Mouse (Mus musculus): Measurements from ENCODE around the gene Usp39.

Gene Usp39

DNA sequence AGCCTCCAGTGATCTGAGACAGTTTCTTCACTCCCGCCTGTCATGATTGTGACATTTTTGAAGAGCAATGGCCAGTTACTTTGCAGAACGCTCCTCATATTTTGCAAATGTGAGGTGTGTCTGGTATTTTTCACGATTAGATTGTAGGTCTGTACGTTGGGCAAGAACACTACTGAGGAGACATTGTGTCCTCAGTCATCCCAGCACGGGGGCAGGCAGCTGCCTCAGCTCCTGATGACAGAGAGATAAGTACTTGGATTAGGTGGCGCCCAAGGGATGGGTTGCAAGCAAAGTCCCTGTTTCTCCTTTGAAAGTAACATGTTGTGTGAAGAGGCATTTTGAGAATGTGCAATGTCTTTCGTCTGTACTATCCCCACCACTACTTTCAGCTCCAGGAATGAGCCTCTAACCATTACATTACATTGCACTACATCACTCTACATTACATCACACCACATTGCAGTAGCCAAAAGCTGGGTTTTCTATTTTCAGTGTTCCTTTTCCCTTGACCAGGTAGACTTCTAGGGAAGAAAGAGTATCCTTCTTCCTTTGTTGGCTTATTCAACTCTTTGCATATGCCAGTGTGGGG lies 64.5 kb downstream of the Usp39 start:
- Histone ChIP-seq H3K4me1 (replicated peaks; ENCODE audit: low read depth, low read length) (no peaks in the 10 kb centered on the region), H3K9me3 (ENCODE audit: low read length) (no peaks in the 10 kb centered on the region), H3K36me3 (ENCODE audit: insufficient read depth, low read length) (no peaks in the 10 kb centered on the region), H3K4me3 (replicated peaks; ENCODE audit: low read length) (no peak overlapping the region), H3K27me3 (ENCODE audit: insufficient read depth, low read length) (peaks cover 4% of the 10 kb centered on the region; the same call in 1 of the 2 replicates)
- TF ChIP-seq NANOG (IDR thresholded peaks at IDR 0.05; ENCODE audit: borderline replicate concordance, low read length): no peak
- no peak for TF ChIP-seq CTCF (conservative IDR thresholded peaks at IDR 0.05; ENCODE audit: low read length)
- no peak for TF ChIP-seq POU5F1 (IDR thresholded peaks at IDR 0.05; ENCODE audit: borderline replicate concordance, low read length)

DNA sequence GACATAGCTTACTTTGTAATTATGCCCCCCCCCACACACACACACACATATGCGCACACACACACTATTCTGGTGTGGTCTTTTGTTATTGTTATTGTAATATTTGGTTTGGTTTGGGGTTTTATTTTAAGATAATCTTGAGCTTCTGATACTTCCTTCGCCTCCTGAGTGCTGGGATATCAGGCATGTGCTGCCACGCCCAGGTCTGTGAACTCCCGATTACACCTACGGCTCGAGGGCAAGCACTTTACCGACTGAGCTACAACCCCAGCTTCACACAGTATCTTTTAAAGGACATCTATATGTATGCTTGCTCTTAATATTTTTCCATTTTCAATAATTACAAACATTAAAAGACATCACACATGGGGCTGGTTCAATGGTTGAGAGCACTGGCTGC lies 65.5 kb downstream of the Usp39 start:
- Histone ChIP-seq H3K36me3 (ENCODE audit: insufficient read depth, low read length) (no peaks in the 10 kb centered on the region), H3K9me3 (ENCODE audit: low read length) (no peaks in the 10 kb centered on the region), H3K4me1 (replicated peaks; ENCODE audit: low read depth, low read length) (no peaks in the 10 kb centered on the region), H3K4me3 (replicated peaks; ENCODE audit: low read length) (no peak overlapping the region), H3K27me3 (ENCODE audit: insufficient read depth, low read length) (peaks cover 4% of the 10 kb centered on the region; the same call in 1 of the 2 replicates)
- TF ChIP-seq POU5F1 (IDR thresholded peaks at IDR 0.05; ENCODE audit: borderline replicate concordance, low read length) (no peak), NANOG (IDR thresholded peaks at IDR 0.05; ENCODE audit: borderline replicate concordance, low read length) (no peak), CTCF (conservative IDR thresholded peaks at IDR 0.05; ENCODE audit: low read length) (no peak)

DNA sequence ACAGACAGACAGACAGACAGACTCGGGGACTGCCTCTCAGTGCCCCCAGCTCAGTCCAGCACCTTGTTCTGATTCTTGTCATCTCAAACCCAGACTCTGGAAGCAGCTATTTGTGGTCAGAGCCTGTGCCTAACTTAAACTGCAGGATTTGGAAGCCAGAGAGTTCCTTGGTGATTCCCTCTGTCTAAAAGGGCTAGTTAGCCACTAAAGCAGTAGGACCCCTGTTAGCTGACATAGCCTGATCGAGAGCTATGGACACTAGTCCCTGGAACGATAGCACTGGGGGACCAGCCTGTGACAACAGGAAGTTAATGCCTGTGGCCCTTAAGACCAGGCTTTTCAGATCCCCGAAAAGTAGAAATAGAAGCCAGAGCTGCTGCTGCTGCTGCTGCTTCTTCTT lies 66.1 kb downstream of the Usp39 start:
- Histone ChIP-seq H3K36me3 (ENCODE audit: insufficient read depth, low read length) (no peaks in the 10 kb centered on the region), H3K4me1 (replicated peaks; ENCODE audit: low read depth, low read length) (no peaks in the 10 kb centered on the region), H3K27me3 (ENCODE audit: insufficient read depth, low read length) (peaks cover 4% of the 10 kb centered on the region; the same call in 1 of the 2 replicates), H3K4me3 (replicated peaks; ENCODE audit: low read length) (no peak overlapping the region), H3K9me3 (ENCODE audit: low read length) (no peaks in the 10 kb centered on the region)
- TF ChIP-seq CTCF (conservative IDR thresholded peaks at IDR 0.05; ENCODE audit: low read length) (no peak), NANOG (IDR thresholded peaks at IDR 0.05; ENCODE audit: borderline replicate concordance, low read length) (no peak), POU5F1 (IDR thresholded peaks at IDR 0.05; ENCODE audit: borderline replicate concordance, low read length) (no peak)

DNA sequence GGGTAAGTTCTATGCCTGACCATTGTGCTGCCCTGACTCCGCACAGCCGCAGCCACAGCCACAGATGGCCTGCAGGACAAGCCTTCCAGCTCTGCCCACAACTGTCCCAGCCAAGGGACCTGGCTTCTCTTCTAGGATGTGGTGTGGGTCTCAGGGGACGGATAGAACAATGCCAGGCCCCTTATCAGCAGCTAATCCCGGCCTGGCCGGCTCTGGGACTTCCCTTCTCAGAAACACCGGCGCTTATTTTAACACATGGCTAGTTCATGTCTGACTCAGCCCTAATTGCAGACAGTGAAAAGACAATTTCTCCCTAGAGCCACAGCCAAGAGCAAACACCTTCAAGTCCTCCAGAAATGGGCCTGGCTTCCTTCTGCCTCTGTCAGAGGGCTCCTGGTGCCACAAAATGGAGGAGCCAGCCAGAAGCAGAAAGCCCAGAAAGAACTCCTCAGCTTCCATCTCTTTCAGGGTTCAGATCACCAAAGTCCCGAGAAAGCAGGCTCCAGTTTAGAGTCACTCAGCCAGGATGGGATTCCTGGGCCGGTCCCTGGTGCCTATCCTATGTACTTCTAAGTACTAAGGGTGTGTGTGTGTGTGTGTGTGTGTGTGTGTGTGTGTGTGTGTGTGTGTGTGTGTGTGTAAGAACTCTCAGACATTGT lies 67.3 kb downstream of the Usp39 start:
- no peaks in the 10 kb centered on the region for H3K36me3 ChIP-seq (ENCODE audit: insufficient read depth, low read length)
- no peak for TF ChIP-seq POU5F1 (IDR thresholded peaks at IDR 0.05; ENCODE audit: borderline replicate concordance, low read length)
- no peak for TF ChIP-seq NANOG (IDR thresholded peaks at IDR 0.05; ENCODE audit: borderline replicate concordance, low read length)
- TF ChIP-seq CTCF (conservative IDR thresholded peaks at IDR 0.05; ENCODE audit: low read length): no peak

DNA sequence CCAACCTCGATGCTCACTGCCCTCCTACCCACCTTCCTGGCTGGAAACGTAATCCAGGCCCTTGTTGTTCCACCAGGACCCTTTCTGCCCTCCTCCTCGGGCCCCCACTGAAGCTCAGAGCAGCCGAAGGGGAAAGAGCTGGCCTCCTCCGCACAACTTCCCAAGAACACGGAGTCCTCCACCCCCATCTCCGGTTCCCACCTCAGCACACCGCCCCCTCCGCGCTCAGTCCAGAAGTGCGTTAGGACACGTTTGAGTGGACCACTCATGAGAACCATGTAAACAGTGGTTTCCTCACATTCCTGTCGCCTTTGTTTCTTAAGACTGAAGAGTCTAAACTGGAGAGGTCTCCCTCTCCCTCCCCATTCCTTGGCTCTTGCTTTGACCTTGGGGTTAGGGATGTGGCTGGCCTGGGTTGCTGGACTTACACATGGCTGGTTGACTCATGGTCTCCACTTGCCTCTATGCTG lies 68.0 kb downstream of the Usp39 start:
- H3K27me3 ChIP-seq (ENCODE audit: insufficient read depth, low read length): peaks cover 9% of the 10 kb centered on the region; the same call in 1 of the 2 replicates
- H3K36me3 ChIP-seq (ENCODE audit: insufficient read depth, low read length): no peaks in the 10 kb centered on the region
- no peak overlapping the region for H3K4me3 ChIP-seq (replicated peaks; ENCODE audit: low read length)
- no peaks in the 10 kb centered on the region for H3K9me3 ChIP-seq (ENCODE audit: low read length)
- TF ChIP-seq NANOG (IDR thresholded peaks at IDR 0.05; ENCODE audit: borderline replicate concordance, low read length): no peak
- no peak for TF ChIP-seq CTCF (conservative IDR thresholded peaks at IDR 0.05; ENCODE audit: low read length)
- TF ChIP-seq POU5F1 (IDR thresholded peaks at IDR 0.05; ENCODE audit: borderline replicate concordance, low read length): no peak
- H3K4me1 ChIP-seq (replicated peaks; ENCODE audit: low read depth, low read length): peaks cover 6% of the 10 kb centered on the region

More for the DNA sequence above, 67.3 kb downstream of the Usp39 start:
- Histone ChIP-seq H3K4me1 (replicated peaks; ENCODE audit: low read depth, low read length) (peaks cover 6% of the 10 kb centered on the region), H3K4me3 (replicated peaks; ENCODE audit: low read length) (no peak overlapping the region), H3K9me3 (ENCODE audit: low read length) (no peaks in the 10 kb centered on the region), H3K27me3 (ENCODE audit: insufficient read depth, low read length) (peaks cover 5% of the 10 kb centered on the region; the same call in 1 of the 2 replicates)

DNA sequence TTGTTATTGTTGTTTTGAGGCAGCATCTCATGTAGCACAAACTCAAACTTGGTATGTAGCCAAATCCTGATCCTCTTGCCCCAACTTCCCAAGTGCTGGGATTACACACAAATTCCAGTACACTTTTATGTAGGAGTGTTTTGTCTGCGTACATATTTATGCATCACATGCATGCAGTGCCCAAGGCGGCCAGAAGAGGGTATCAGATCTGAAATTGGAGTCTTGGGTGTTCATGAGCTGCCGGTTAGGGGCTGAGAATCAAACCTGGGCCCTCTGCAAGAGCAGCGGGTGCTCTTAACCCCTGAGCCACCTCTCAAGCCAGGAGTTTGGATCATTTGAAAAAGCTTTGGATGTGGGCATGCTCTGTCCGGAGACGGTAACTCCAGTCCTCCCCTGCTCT lies 68.8 kb downstream of the Usp39 start:
- TF ChIP-seq POU5F1 (IDR thresholded peaks at IDR 0.05; ENCODE audit: borderline replicate concordance, low read length) (no peak), CTCF (conservative IDR thresholded peaks at IDR 0.05; ENCODE audit: low read length) (peak; percentile 53)
- H3K4me1 ChIP-seq (replicated peaks; ENCODE audit: low read depth, low read length): peaks cover 6% of the 10 kb centered on the region
- peaks cover 9% of the 10 kb centered on the region; the same call in 1 of the 2 replicates for H3K27me3 ChIP-seq (ENCODE audit: insufficient read depth, low read length)

DNA sequence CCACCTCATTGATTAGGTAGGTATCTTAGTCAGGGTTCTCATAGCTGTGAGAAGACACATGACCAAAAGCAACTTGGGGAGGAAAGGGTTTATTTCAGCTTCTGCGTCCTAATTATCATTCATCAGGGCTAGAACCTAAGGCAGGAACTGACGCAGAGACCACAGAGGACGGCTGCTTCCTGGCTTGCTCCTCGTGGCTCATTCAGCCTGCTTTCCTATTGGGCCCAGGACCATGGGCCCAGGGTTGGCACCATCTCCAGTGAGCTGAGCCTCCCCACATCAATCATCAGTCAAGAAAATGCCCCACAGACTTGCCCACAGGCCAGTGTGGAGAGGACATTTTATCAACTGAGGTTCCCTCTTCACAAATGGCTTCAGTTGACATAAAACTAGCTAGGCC lies 69.5 kb downstream of the Usp39 start:
- Histone ChIP-seq H3K4me1 (replicated peaks; ENCODE audit: low read depth, low read length) (peaks cover 6% of the 10 kb centered on the region), H3K27me3 (ENCODE audit: insufficient read depth, low read length) (peaks cover 9% of the 10 kb centered on the region; the same call in 1 of the 2 replicates), H3K4me3 (replicated peaks; ENCODE audit: low read length) (no peak overlapping the region), H3K9me3 (ENCODE audit: low read length) (no peaks in the 10 kb centered on the region), H3K36me3 (ENCODE audit: insufficient read depth, low read length) (no peaks in the 10 kb centered on the region)
- no peak for TF ChIP-seq CTCF (conservative IDR thresholded peaks at IDR 0.05; ENCODE audit: low read length)
- TF ChIP-seq POU5F1 (IDR thresholded peaks at IDR 0.05; ENCODE audit: borderline replicate concordance, low read length): no peak
- TF ChIP-seq NANOG (IDR thresholded peaks at IDR 0.05; ENCODE audit: borderline replicate concordance, low read length): no peak

More for the DNA sequence above, 68.8 kb downstream of the Usp39 start:
- H3K36me3 ChIP-seq (ENCODE audit: insufficient read depth, low read length): no peaks in the 10 kb centered on the region
- no peaks in the 10 kb centered on the region for H3K9me3 ChIP-seq (ENCODE audit: low read length)
- no peak overlapping the region for H3K4me3 ChIP-seq (replicated peaks; ENCODE audit: low read length)

DNA sequence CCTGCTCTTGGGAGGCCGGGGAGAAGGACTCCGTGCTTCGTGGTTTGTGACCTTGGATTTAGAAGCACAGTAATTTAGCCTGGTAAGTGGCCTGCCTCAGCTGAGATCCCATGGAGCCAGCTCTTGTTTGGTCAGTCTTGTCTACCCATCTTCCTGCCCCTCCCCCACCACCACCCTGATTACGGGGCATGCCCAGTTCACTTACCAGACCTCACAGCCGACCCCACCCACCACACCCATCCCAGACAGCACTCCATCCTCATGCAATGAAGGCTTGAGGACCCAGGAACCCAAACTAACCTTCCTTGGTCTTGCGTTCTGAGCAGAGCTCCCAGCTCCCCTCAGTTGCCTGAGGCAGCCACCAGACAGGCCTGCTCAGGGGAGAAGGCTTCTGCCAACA lies 71.8 kb downstream of the Usp39 start:
- no peak for TF ChIP-seq CTCF (conservative IDR thresholded peaks at IDR 0.05; ENCODE audit: low read length)
- TF ChIP-seq NANOG (IDR thresholded peaks at IDR 0.05; ENCODE audit: borderline replicate concordance, low read length): no peak
- no peak for TF ChIP-seq POU5F1 (IDR thresholded peaks at IDR 0.05; ENCODE audit: borderline replicate concordance, low read length)
- Histone ChIP-seq H3K36me3 (ENCODE audit: insufficient read depth, low read length) (no peaks in the 10 kb centered on the region), H3K9me3 (ENCODE audit: low read length) (no peaks in the 10 kb centered on the region), H3K27me3 (ENCODE audit: insufficient read depth, low read length) (peaks cover 18% of the 10 kb centered on the region; the same call in 1 of the 2 replicates), H3K4me1 (replicated peaks; ENCODE audit: low read depth, low read length) (peaks cover 6% of the 10 kb centered on the region), H3K4me3 (replicated peaks; ENCODE audit: low read length) (no peak overlapping the region)

Data from E14TG2a.4 (cell line).